Mouse (Mus musculus) myocyte (in vitro differentiated cells): ENCODE measurements around the gene Fbxw4. TPM values are rescaled to one million over a fixed set of nuclear protein-coding genes. Genes with fewer than 3 reads are reported as not detected.

ENCODE experiments used
- H3K27me3 ChIP-seq: one replicate; pipeline ENCODE4 v1.6.1; 2011; ENCODE audit not compliant: control insufficient read depth, insufficient read depth, insufficient read length
- H3K36me3 ChIP-seq: one replicate; pipeline ENCODE4 v1.6.1; 2011; ENCODE audit not compliant: control insufficient read depth, insufficient read depth
- H3K4me2 ChIP-seq: one replicate; pipeline ENCODE4 v1.6.1; 2011; ENCODE audit warnings: low read depth, control low read depth
- H3K4me3 ChIP-seq: one replicate; pipeline ENCODE4 v1.5.1; 2011; ENCODE audit warnings: mild to moderate bottlenecking, control low read depth, moderate library complexity
- H3K79me2 ChIP-seq: one replicate; pipeline ENCODE4 v1.6.1; 2011; ENCODE audit not compliant: control insufficient read depth, insufficient read depth
- H3ac ChIP-seq: one replicate; pipeline ENCODE4 v1.6.1; 2011; ENCODE audit not compliant: control insufficient read depth, insufficient read length
- CEBPB ChIP-seq: IDR thresholded peaks from 2 replicates; pipeline ENCODE4 v1.6.1; 2011; ENCODE audit warnings: mild to moderate bottlenecking, moderate library complexity; ENCODE audit not compliant: poor library complexity, insufficient read depth, severe bottlenecking
- E2F4 ChIP-seq: IDR thresholded peaks from one replicate; pipeline ENCODE4 v1.6.1; 2011; ENCODE audit warnings: mild to moderate bottlenecking, control low read depth, moderate library complexity; ENCODE audit not compliant: insufficient read depth
- MAX ChIP-seq: IDR thresholded peaks from one replicate; pipeline ENCODE4 v1.6.1; 2011; ENCODE audit warnings: low read depth, mild to moderate bottlenecking, control low read depth
- MYOD1 ChIP-seq, 3 experiments: IDR thresholded peaks; one replicate each; pipeline ENCODE4 v1.6.1; 2011; ENCODE audit warnings: control low read depth in 2 of 3, low read depth in 2 of 3, mild to moderate bottlenecking in 2 of 3, moderate library complexity in 1 of 3; ENCODE audit not compliant: insufficient read length in 2 of 3, control insufficient read depth in 1 of 3
- MYOG ChIP-seq, 3 experiments: IDR thresholded peaks; one replicate each; pipeline ENCODE4 v1.6.1; 2011; ENCODE audit warnings: control low read depth in 2 of 3, low read depth in 2 of 3, mild to moderate bottlenecking in 2 of 3; ENCODE audit not compliant: insufficient read length in 2 of 3, control insufficient read depth in 1 of 3, insufficient read depth in 1 of 3
- POLR2A ChIP-seq: IDR thresholded peaks from one replicate; pipeline ENCODE4 v1.6.1; 2011; ENCODE audit warnings: low read depth, mild to moderate bottlenecking, control low read depth, moderate library complexity; ENCODE audit not compliant: insufficient read length
- POLR2AphosphoS2 ChIP-seq: IDR thresholded peaks from one replicate; pipeline ENCODE4 v1.6.1; 2011; ENCODE audit warnings: low read depth, control low read depth; ENCODE audit not compliant: insufficient read length
- REST ChIP-seq: IDR thresholded peaks from one replicate; pipeline ENCODE4 v1.6.1; 2011; ENCODE audit warnings: mild to moderate bottlenecking, control low read depth, moderate library complexity; ENCODE audit not compliant: insufficient read depth, insufficient read length
- SRF ChIP-seq: IDR thresholded peaks from one replicate; pipeline ENCODE4 v1.6.1; 2011; ENCODE audit warnings: low read depth; ENCODE audit not compliant: control insufficient read depth, insufficient read length
- TCF12 ChIP-seq: IDR thresholded peaks from one replicate; pipeline ENCODE4 v1.6.1; 2011; ENCODE audit warnings: mild to moderate bottlenecking, control low read depth; ENCODE audit not compliant: poor library complexity, insufficient read depth, severe bottlenecking
- TCF3 ChIP-seq: IDR thresholded peaks from one replicate; pipeline ENCODE4 v1.6.1; 2011; ENCODE audit warnings: low read depth, control low read depth; ENCODE audit not compliant: insufficient read length
- USF1 ChIP-seq: IDR thresholded peaks from one replicate; pipeline ENCODE4 v1.6.1; 2011; ENCODE audit warnings: low read depth, mild to moderate bottlenecking, control low read depth, moderate library complexity
- polyA plus RNA-seq: library from polyadenylated mRNA; unstranded; fragments of >200 nt; fragmentation: generic; extraction: Trizol; gene quantifications from one replicate; pipeline ENCODE4 v1.2.1, GENCODE M21; 2012; ENCODE audit warnings: missing spikeins

Gene Fbxw4
- polyA plus RNA-seq, 1 experiment: 37.0 TPM

DNA sequence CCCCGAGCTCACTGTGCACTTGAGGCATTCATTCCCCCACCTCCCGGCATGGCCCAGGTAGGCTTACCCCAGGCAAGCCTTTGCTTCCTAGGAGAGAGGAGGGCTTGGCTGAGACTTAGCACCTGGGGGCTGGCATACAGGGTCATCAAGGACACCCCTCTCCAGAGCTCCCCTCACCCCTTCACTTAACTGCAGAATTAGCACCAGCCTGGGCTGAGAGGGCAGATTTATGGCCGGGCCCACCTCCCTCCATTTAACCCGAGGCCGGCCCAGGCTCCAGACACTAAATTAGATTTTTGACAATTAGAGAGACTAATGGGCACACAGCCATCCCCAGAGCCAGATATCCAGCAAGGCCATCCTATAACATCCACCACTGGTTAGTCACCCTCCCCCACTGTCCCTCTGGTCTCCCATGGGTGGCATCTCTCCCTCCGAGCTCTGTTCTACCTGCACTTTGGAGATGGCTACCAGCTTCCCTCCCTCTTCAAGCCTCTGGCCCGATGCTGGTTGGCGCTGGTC, 124.8 kb downstream of the Fbxw4 start:
- Histone ChIP-seq H3K27me3 (no peaks in the 10 kb centered on the region), H3ac (no peak overlapping the region), H3K36me3 (no peaks in the 10 kb centered on the region), H3K4me3 (no peak overlapping the region), H3K4me2 (no peak overlapping the region), H3K79me2 (no peaks in the 10 kb centered on the region)
- no peak for TF ChIP-seq E2F4
- TF ChIP-seq MAX: no peak
- no peak for TF ChIP-seq CEBPB
- no peak for TF ChIP-seq TCF12
- no peak for TF ChIP-seq USF1
- TF ChIP-seq REST: no peak
- no peak for TF ChIP-seq POLR2A
- TF ChIP-seq TCF3: no peak
- TF ChIP-seq MYOD1 (IDR thresholded peaks at IDR 0.05; ENCODE audit: control insufficient read depth in 1 of 3, insufficient read length in 2 of 3, low read depth in 2 of 3): no peak
- TF ChIP-seq MYOG (IDR thresholded peaks at IDR 0.05; ENCODE audit: control insufficient read depth in 1 of 3, insufficient read depth in 1 of 3, insufficient read length in 2 of 3, low read depth in 2 of 3): no peak
- TF ChIP-seq POLR2AphosphoS2: no peak

DNA sequence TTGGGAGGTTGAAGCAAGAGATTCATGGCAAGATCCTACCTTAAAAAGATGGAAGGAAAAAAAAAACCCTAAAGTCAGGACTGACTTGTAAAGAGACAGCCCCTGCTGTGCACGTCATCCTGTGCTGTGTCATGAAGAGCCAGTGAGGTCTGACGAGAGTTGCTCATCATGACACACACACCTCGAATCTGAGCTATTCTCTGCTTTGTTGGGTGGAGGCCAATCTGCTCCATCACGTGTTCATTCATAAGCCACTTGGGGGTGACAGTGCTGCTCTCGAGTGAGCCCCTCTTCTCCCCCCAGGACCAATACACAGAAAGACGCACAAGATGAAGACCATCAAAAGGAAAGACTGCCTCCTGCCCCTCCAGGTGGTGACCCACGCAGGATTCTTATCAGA, 126.5 kb downstream of the Fbxw4 start:
- peak; percentile 12 for TF ChIP-seq USF1
- TF ChIP-seq SRF: no peak
- TF ChIP-seq MAX: no peak
- no peak for TF ChIP-seq MYOD1 (IDR thresholded peaks at IDR 0.05; ENCODE audit: control insufficient read depth in 1 of 3, insufficient read length in 2 of 3, low read depth in 2 of 3)
- no peak for TF ChIP-seq REST
- TF ChIP-seq TCF3: no peak
- no peaks in the 10 kb centered on the region for H3K27me3 ChIP-seq
- no peak overlapping the region for H3ac ChIP-seq
- no peaks in the 10 kb centered on the region for H3K79me2 ChIP-seq
- H3K4me2 ChIP-seq: no peak overlapping the region
- H3K36me3 ChIP-seq: no peaks in the 10 kb centered on the region
- H3K4me3 ChIP-seq: no peak overlapping the region

DNA sequence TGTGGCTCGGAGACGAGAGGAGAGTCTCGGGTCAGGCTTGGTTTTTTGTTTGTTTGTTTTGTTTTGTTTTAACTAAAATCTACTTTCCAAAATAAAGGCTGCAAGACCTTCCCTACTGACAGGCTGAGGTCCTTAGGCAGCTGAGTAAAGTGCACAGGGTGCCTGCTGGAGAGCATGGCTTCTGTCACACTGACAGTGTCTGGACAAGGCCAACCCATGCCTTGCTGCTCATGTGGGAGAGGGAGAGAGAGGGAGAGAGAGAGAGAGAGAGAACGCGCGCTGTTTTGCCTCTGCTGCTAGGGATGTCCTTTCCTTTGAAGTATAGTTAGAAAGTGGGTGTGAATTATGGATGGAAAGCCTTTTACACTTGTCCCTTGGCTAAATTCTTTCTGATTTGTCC, 128.6 kb downstream of the Fbxw4 start:
- TF ChIP-seq TCF3 (no peak), MAX (no peak), USF1 (no peak), MYOD1 (IDR thresholded peaks at IDR 0.05; ENCODE audit: control insufficient read depth in 1 of 3, insufficient read length in 2 of 3, low read depth in 2 of 3) (no peak)

DNA sequence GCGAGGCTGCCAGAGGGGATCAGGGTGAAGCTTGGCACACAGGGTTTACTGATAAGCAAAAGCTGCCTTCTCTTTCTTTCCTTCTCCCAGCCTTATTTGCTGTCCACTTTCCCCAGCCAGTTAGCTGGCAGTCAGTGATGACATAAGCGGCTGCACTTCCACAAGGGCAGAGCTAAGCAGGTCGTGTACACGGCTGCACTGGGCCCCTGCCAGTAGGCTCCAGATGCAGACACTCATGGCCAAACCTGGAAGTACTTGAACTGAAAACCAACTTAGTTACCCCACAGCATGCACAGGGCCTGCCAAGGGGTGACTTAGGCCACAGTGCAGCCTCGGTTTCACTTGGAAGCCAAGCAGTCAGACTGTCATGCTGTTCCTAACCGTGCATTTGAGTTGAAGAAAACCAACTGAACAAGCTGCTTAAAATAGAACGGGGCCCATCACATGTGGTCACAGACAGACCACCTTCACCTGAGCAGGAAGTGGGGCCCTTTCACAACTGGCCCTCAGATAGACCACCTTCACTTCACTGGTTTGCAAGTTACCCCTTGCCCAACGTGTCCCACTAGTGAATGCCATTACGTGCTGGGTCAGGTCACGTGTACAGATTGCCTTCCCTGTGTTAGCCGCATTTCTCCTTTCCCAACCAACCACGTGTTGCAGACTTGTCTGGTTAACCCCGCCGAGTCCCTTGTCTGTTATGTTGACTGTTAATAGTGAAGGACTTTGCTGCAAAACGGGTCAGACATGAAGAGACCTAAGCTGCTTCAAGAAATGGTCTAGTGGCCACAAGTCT, 129.7 kb downstream of the Fbxw4 start:
- TF ChIP-seq POLR2AphosphoS2: no peak
- TF ChIP-seq CEBPB: no peak
- TF ChIP-seq SRF: no peak
- TF ChIP-seq MAX: no peak
- no peak for TF ChIP-seq MYOG (IDR thresholded peaks at IDR 0.05; ENCODE audit: control insufficient read depth in 1 of 3, insufficient read depth in 1 of 3, insufficient read length in 2 of 3, low read depth in 2 of 3)
- TF ChIP-seq MYOD1 (IDR thresholded peaks at IDR 0.05; ENCODE audit: control insufficient read depth in 1 of 3, insufficient read length in 2 of 3, low read depth in 2 of 3): no peak
- no peak for TF ChIP-seq REST
- TF ChIP-seq TCF3: no peak
- no peaks in the 10 kb centered on the region for H3K36me3 ChIP-seq
- H3K27me3 ChIP-seq: no peaks in the 10 kb centered on the region
- H3ac ChIP-seq: no peak overlapping the region
- H3K4me2 ChIP-seq: no peak overlapping the region
- H3K79me2 ChIP-seq: no peaks in the 10 kb centered on the region
- no peak overlapping the region for H3K4me3 ChIP-seq

More for the DNA sequence above, 128.6 kb downstream of the Fbxw4 start:
- Histone ChIP-seq H3K79me2 (no peaks in the 10 kb centered on the region), H3K4me2 (no peak overlapping the region), H3K4me3 (no peak overlapping the region), H3ac (no peak overlapping the region), H3K27me3 (no peaks in the 10 kb centered on the region), H3K36me3 (no peaks in the 10 kb centered on the region)

DNA sequence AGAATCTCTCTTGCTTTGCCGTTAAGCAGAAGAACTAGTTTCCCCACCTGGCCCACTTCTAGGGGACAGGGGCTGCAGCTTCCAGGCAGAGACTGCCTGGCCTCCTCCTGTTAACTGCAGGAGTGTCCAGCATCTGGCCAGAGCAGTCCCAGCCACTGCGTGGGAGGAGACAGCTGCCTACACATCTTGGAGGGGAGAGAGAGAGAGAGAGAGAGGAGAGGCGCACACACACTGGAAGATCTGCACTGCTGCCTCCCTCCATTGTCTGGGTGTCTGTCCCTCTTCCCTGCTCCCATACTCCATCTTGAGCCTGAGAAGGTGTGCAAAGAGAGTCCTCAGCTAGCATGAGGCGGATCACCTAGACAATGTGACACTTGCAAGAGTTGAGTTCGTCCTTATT, 130.8 kb downstream of the Fbxw4 start:
- no peaks in the 10 kb centered on the region for H3K36me3 ChIP-seq
- H3K4me3 ChIP-seq: no peak overlapping the region
- TF ChIP-seq SRF: no peak
- TF ChIP-seq CEBPB: no peak
- no peak for TF ChIP-seq REST
- no peak for TF ChIP-seq MYOD1 (IDR thresholded peaks at IDR 0.05; ENCODE audit: control insufficient read depth in 1 of 3, insufficient read length in 2 of 3, low read depth in 2 of 3)
- TF ChIP-seq E2F4: no peak
- TF ChIP-seq USF1: no peak
- TF ChIP-seq MAX: no peak
- no peak for TF ChIP-seq MYOG (IDR thresholded peaks at IDR 0.05; ENCODE audit: control insufficient read depth in 1 of 3, insufficient read depth in 1 of 3, insufficient read length in 2 of 3, low read depth in 2 of 3)
- TF ChIP-seq POLR2A: no peak
- no peaks in the 10 kb centered on the region for H3K79me2 ChIP-seq
- H3K27me3 ChIP-seq: no peaks in the 10 kb centered on the region
- H3K4me2 ChIP-seq: no peak overlapping the region
- no peak overlapping the region for H3ac ChIP-seq

Other genes starting within 250 kb of the Fbxw4 start
- gene Poll, start 99.8 kb downstream of the Fbxw4 start, polyA plus RNA-seq: 11.6 TPM
- gene Gm17018, start 99.7 kb downstream of the Fbxw4 start, polyA plus RNA-seq: 27.3 TPM
- not detected for gene Fgf8, start 82.6 kb upstream of the Fbxw4 start, polyA plus RNA-seq
- 97.2 TPM for gene Npm3, start 89.3 kb upstream of the Fbxw4 start, polyA plus RNA-seq
- gene Mgea5, start 123.5 kb upstream of the Fbxw4 start, polyA plus RNA-seq: 27.1 TPM
- 0.04 TPM for gene Kcnip2, start 155.7 kb upstream of the Fbxw4 start, polyA plus RNA-seq